Mouse (Mus musculus) neural tube, embryonic 15.5 days (tissue): ENCODE data around the gene Aspscr1. TPM values are rescaled to one million over a fixed set of nuclear protein-coding genes. Genes with fewer than 3 reads are reported as not detected.

Source experiments
- ATAC-seq: fragments of 200-750 bp; cut with Nextera tagmentation; 2 replicates; pipeline ENCODE4 v1.8.0; 2017; ENCODE audit warnings: mild to moderate bottlenecking, moderate TSS enrichment, moderate library complexity; ENCODE audit not compliant: low FRiP score
- H3K27ac ChIP-seq: fragments of 300-500 bp; sonication (generic); replicated peaks from 2 replicates; pipeline ENCODE4 v1.5.1; 2015; ENCODE audit warnings: mild to moderate bottlenecking, inconsistent platforms
- H3K27me3 ChIP-seq: fragments of 300-500 bp; sonication (generic); replicated peaks from 2 replicates; pipeline ENCODE4 v1.6.1; 2015; ENCODE audit warnings: inconsistent platforms
- H3K36me3 ChIP-seq: fragments of 300-500 bp; sonication (generic); 2 replicates; pipeline ENCODE4 v1.6.1; 2015; ENCODE audit warnings: inconsistent platforms
- H3K4me1 ChIP-seq: fragments of 300-500 bp; sonication (generic); 2 replicates; pipeline ENCODE4 v1.6.1; 2015; ENCODE audit warnings: inconsistent platforms
- H3K4me2 ChIP-seq: fragments of 300-500 bp; sonication (generic); 2 replicates; pipeline ENCODE4 v1.6.1; 2015; ENCODE audit warnings: inconsistent platforms, mild to moderate bottlenecking, moderate library complexity
- H3K4me3 ChIP-seq: fragments of 300-500 bp; sonication (generic); replicated peaks from 2 replicates; pipeline ENCODE4 v1.5.1; 2015; ENCODE audit warnings: mild to moderate bottlenecking, inconsistent platforms
- H3K9ac ChIP-seq: fragments of 300-500 bp; sonication (generic); replicated peaks from 2 replicates; pipeline ENCODE4 v1.6.1; 2015; ENCODE audit warnings: mild to moderate bottlenecking, inconsistent platforms
- H3K9me3 ChIP-seq: fragments of 300-500 bp; sonication (generic); replicated peaks from 2 replicates; pipeline ENCODE4 v1.6.1; 2016; ENCODE audit warnings: inconsistent platforms
- WGBS: fragments of 180-500 bp; shearing (Covaris S2); methylation state at CpG from one replicate; pipeline ENCODE4 v1.1.7; 2015; ENCODE audit warnings: mixed read lengths; 5-methylcytosine and 5-hydroxymethylcytosine counted together
- polyA plus RNA-seq: library from polyadenylated mRNA; unstranded; fragments of >200 nt; fragmentation: Nextera tagmentation; extraction: Ambion mirVana; gene quantifications from 2 replicates; pipeline ENCODE4 v1.2.1, GENCODE M21; 2015

Aspscr1 gene
- polyA plus RNA-seq, 1 experiment from 2014 or later, result 148 TPM

- 89% methylated on average over 10 of the region's 10 CpGs for WGBS
- no peak overlapping the region for H3K27ac ChIP-seq
- H3K36me3 ChIP-seq, result 0 out of 2 replicates have a peak, but pooled peaks cover 1% of the 10 kb centered on the region
- H3K9ac ChIP-seq, result no peak overlapping the region
- no peaks in the 10 kb centered on the region for H3K9me3 ChIP-seq
- H3K27me3 ChIP-seq, result 0 out of 2 replicates have a peak, but pooled peaks cover 7% of the 10 kb centered on the region
- H3K4me1 ChIP-seq, result peaks cover 16% of the 10 kb centered on the region
- no peak overlapping the region for H3K4me3 ChIP-seq
- H3K4me2 ChIP-seq, result no peak overlapping the region
- ATAC-seq, result no peak
Measured at GRCm38 (mm10) chr11:120730331-120730870, 57.6 kb downstream of the Aspscr1 start.

- Histone ChIP-seq H3K27me3 (no peaks in the 10 kb centered on the region), H3K9ac (no peak overlapping the region), H3K9me3 (no peaks in the 10 kb centered on the region), H3K4me2 (no peak overlapping the region), H3K36me3 (no peaks in the 10 kb centered on the region), H3K4me1 (peaks cover 11% of the 10 kb centered on the region), H3K27ac (no peak overlapping the region), H3K4me3 (no peak overlapping the region)
- ATAC-seq, result no peak
- WGBS, result 100% methylated on average over 1 of the region's 1 CpGs
Measured at GRCm38 (mm10) chr11:120731395-120731794, 58.6 kb downstream of the Aspscr1 start.

DNA sequence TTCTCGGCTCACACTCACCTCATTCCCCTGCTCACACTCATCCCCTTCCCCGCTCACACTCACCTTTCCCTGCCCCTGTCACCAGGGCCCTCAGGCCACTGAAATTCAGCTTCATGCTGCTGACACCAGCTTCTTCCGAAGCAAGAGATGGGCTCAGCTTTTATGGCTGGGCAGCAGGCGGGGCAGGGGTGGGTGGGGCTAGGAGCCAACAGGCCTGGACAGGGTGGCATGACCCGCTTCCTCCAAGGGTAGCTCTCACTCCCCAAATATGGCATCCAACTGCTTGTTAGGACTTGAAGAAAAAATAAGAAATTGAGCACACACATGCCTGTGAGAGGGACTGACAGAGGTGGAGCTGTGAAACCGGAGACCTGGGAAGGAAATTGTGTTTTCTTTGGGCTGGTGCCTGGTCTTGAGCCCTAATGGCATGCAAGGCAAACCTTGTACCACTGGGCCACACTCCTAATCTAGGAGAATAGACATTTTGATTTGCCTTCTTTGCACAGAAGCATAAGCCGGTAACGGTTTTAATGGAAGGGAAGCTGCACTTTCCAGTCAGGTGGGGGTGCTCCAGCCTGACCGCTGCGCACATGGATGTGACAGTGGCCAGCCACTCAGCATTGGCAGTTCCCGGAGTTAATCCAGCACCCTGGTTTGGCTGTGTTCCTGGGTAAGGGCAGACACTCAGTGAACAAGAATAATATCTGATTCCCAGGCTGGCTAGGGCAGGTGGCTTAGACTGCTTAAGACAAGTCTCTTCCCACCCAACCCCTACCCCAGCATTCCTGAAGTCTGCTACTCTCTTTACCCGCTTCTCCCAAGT is 59.3 kb downstream of the Aspscr1 start, which contains the start of gene Cbr2:
TSS of gene Cbr2 (minus strand) at position 257 of the 823 bp plus-strand sequence.
- Histone ChIP-seq H3K9ac (no peak within 1 kb of the TSS), H3K9me3 (no peaks in the 10 kb centered on the region), H3K36me3 (no peaks in the 10 kb centered on the region), H3K4me2 (no peak within 1 kb of the TSS), H3K4me3 (no peak within 1 kb of the TSS), H3K27ac (no peak within 1 kb of the TSS), H3K27me3 (no peaks in the 10 kb centered on the region), H3K4me1 (peaks cover 4% of the 10 kb centered on the region; the same call in 1 of the 2 replicates)
- WGBS, result 75% methylated on average over 12 of the region's 12 CpGs
- no peak for ATAC-seq

DNA sequence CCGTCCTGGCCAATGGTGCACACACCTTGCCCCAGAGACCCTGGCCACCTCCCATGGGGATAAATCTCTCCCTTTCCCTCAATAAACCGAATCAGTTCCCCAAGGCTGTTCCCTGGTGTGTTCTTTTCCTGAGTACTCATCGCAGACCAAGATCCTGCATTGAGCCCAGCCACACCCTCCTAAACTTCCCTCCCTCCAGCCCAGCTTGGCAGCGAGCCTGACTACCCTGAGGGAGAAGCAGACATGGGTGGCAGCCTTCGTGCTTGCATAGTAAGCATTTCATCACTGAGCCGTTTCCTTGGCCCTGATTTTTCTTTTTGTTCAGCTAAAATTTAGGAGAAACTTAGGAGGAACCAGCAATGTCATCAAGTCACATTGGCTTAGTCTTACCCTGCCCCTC is 60.7 kb downstream of the Aspscr1 start:
- no peaks in the 10 kb centered on the region for H3K9me3 ChIP-seq
- WGBS, result 62% methylated on average over 6 of the region's 6 CpGs
- ATAC-seq, result no peak
- no peaks in the 10 kb centered on the region for H3K36me3 ChIP-seq
- H3K9ac ChIP-seq, result no peak overlapping the region
- H3K4me2 ChIP-seq, result no peak overlapping the region
- peaks cover 4% of the 10 kb centered on the region; the same call in 1 of the 2 replicates for H3K4me1 ChIP-seq
- no peaks in the 10 kb centered on the region for H3K27me3 ChIP-seq
- H3K4me3 ChIP-seq, result no peak overlapping the region
- H3K27ac ChIP-seq, result no peak overlapping the region

DNA sequence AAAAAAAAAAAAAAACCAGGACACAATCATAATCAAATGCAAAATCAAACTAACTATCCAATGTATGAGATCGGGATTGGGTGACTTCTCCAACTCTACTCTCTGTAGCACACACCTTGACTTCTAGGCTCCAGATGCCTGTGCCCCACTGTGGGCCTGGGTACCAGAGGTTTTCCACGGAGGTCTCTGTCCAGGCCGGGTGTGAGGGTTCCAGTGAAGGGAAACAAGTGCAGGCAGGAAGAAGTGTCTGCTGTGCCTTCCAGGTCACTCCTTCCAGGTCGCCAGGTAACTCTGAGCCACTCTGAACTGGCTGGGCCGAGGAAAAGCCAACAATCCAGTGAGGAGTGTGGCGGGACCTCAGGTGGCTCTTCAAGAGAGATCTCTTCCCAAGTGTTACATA is 63.7 kb downstream of the Aspscr1 start:
- H3K4me2 ChIP-seq, result no peak overlapping the region
- no peaks in the 10 kb centered on the region for H3K36me3 ChIP-seq
- H3K27me3 ChIP-seq, result no peaks in the 10 kb centered on the region
- H3K9ac ChIP-seq, result no peak overlapping the region
- 76% methylated on average over 6 of the region's 6 CpGs for WGBS
- ATAC-seq, result no peak
- H3K27ac ChIP-seq, result no peak overlapping the region
- no peaks in the 10 kb centered on the region for H3K4me1 ChIP-seq
- no peak overlapping the region for H3K4me3 ChIP-seq
- no peaks in the 10 kb centered on the region for H3K9me3 ChIP-seq

DNA sequence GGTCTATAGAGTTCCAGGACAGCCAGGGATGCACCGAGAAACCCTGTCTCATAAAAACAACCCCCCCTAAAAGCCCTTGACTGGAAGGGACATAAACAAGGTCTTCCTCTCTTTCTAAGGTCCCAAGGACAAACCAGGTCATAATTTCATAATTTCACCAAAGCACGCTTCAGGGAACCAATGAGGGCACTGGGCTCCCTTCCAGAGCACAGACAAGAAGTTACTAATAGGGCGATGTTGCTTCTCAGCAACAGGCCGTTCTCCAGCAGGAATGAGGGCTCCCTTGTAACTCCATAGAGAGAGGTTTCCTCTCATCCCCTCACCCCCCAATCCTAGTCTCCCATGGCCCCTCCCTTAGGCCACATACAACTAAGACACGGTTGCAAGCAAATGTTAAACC is 68.2 kb downstream of the Aspscr1 start:
- H3K27me3 ChIP-seq, result no peaks in the 10 kb centered on the region
- no peaks in the 10 kb centered on the region for H3K36me3 ChIP-seq
- no peak overlapping the region for H3K4me2 ChIP-seq
- no peak overlapping the region for H3K4me3 ChIP-seq
- 97% methylated on average over 5 of the region's 5 CpGs for WGBS
- no peak overlapping the region for H3K27ac ChIP-seq
- ATAC-seq, result no peak
- H3K9ac ChIP-seq, result no peak overlapping the region
- H3K9me3 ChIP-seq, result no peaks in the 10 kb centered on the region
- no peaks in the 10 kb centered on the region for H3K4me1 ChIP-seq

DNA sequence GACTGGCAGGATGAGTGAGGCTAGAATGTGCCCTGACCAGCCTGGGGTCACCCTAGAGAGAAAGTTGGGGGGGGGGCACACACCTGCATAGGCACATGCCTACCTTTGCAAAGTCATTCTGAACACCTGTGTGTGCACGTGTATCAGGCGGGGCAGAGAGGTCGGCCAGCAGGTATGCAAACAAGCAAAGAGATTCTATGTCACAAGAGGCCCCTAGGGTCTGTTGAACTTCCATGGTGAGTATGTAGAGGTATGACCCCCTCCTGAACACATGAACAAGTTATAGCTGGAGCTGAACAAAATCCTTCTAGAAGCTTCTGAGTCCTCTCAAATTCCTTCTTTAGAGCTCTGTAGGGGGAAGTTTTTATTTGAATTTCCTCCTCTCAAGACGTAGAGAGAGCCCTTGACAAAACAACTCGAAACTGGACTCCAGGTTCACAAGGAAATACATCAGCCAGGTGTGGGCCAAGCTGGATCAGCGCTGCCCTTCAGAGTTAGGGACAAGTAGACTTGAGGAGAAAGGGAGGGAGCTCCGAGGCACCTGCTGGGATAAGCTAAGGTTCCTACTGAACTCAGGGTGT is 71.4 kb downstream of the Aspscr1 start:
- Histone ChIP-seq H3K4me2 (no peak overlapping the region), H3K9me3 (no peaks in the 10 kb centered on the region), H3K9ac (no peak overlapping the region), H3K27me3 (no peaks in the 10 kb centered on the region), H3K4me1 (no peaks in the 10 kb centered on the region), H3K4me3 (no peak overlapping the region), H3K27ac (no peak overlapping the region), H3K36me3 (no peaks in the 10 kb centered on the region)
- no peak for ATAC-seq
- 81% methylated on average over 7 of the region's 7 CpGs for WGBS

- no peaks in the 10 kb centered on the region for H3K4me1 ChIP-seq
- H3K9ac ChIP-seq, result no peak overlapping the region
- H3K27ac ChIP-seq, result no peak overlapping the region
- no peaks in the 10 kb centered on the region for H3K9me3 ChIP-seq
- H3K4me3 ChIP-seq, result no peak overlapping the region
- H3K27me3 ChIP-seq, result no peaks in the 10 kb centered on the region
- no peak for ATAC-seq
- H3K36me3 ChIP-seq, result no peaks in the 10 kb centered on the region
- WGBS, result 78% methylated on average over 4 of the region's 4 CpGs
- no peak overlapping the region for H3K4me2 ChIP-seq
Measured at GRCm38 (mm10) chr11:120747974-120748373, 75.2 kb downstream of the Aspscr1 start.

DNA sequence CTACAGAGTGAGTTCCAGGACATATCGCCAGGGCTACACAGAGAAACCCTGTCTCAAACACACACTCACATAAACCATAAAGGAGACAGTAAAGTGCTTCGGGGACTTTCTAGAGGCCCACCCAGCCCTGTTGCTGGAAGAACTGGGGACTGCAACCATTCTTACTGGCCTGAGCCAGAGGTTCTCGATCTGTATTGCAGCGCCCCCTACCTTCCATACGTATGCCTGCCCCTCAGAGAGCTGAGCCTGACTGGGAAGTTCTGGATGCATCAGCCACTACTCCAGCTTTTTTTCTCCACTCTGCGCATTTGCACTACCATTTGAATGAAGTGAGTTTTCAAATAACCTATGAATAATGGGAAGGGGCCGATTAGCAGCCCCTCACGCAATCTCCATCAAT is 76.7 kb downstream of the Aspscr1 start:
- Histone ChIP-seq H3K27ac (no peak overlapping the region), H3K27me3 (no peaks in the 10 kb centered on the region), H3K4me1 (no peaks in the 10 kb centered on the region), H3K36me3 (no peaks in the 10 kb centered on the region), H3K4me2 (no peak overlapping the region), H3K4me3 (no peak overlapping the region), H3K9me3 (no peaks in the 10 kb centered on the region), H3K9ac (no peak overlapping the region)
- 59% methylated on average over 8 of the region's 8 CpGs for WGBS
- ATAC-seq, result no peak

- Histone ChIP-seq H3K9ac (no peak overlapping the region), H3K27me3 (no peaks in the 10 kb centered on the region), H3K4me3 (no peak overlapping the region), H3K4me1 (no peaks in the 10 kb centered on the region), H3K36me3 (no peaks in the 10 kb centered on the region), H3K27ac (no peak overlapping the region), H3K4me2 (no peak overlapping the region), H3K9me3 (no peaks in the 10 kb centered on the region)
- ATAC-seq, result no peak
- 79% methylated on average over 4 of the region's 4 CpGs for WGBS
Measured at GRCm38 (mm10) chr11:120751606-120752005, 78.8 kb downstream of the Aspscr1 start.
